Mouse (Mus musculus) MEL (cell line): Measurements from ENCODE around the gene Prdm5. TPM values are rescaled to one million over a fixed set of nuclear protein-coding genes. Genes with fewer than 3 reads are reported as not detected.

Source experiments
- DNase-seq: peaks from one replicate; pipeline ENCODE4 v3.0.0; 2011; ENCODE audit warnings: low read depth, low spot score
- H3K27ac ChIP-seq: 2 replicates; pipeline ENCODE4 v1.5.1; 2012; ENCODE audit warnings: low read depth, mild to moderate bottlenecking, control low read depth, low read length, moderate library complexity; ENCODE audit not compliant: control insufficient read depth
- H3K27me3 ChIP-seq, 2 experiments: fragments of 150-350 bp in 1 of 2; sonication (generic) in 1 of 2; 2 replicates each; pipeline ENCODE4 v1.6.1; 2012; ENCODE audit warnings: low read length in 2 of 2, mild to moderate bottlenecking in 2 of 2, improper control_type of control experiment in 1 of 2, moderate library complexity in 1 of 2; ENCODE audit not compliant: insufficient read depth in 2 of 2, control insufficient read depth in 1 of 2
- H3K36me3 ChIP-seq, 2 experiments: 2 replicates each; pipeline ENCODE4 v1.6.1; 2012 to 2014; ENCODE audit warnings: low read length in 2 of 2, improper control_type of control experiment in 1 of 2, inconsistent platforms in 1 of 2, mild to moderate bottlenecking in 1 of 2; ENCODE audit not compliant: insufficient read depth in 2 of 2, control insufficient read depth in 1 of 2
- H3K4me1 ChIP-seq, 2 experiments: fragments of 150-350 bp in 1 of 2; sonication (generic) in 1 of 2; 2 replicates each; pipeline ENCODE4 v1.6.1; 2012; ENCODE audit warnings: low read length in 2 of 2, improper control_type of control experiment in 1 of 2, mild to moderate bottlenecking in 1 of 2; ENCODE audit not compliant: insufficient read depth in 2 of 2, control insufficient read depth in 1 of 2
- H3K4me3 ChIP-seq, 2 experiments: fragments of 150-350 bp in 1 of 2; sonication (generic) in 1 of 2; 2 replicates each; pipeline ENCODE4 v1.5.1; 2012; ENCODE audit warnings: low read depth in 2 of 2, low read length in 2 of 2, mild to moderate bottlenecking in 2 of 2, moderate library complexity in 2 of 2, control low read depth in 1 of 2, improper control_type of control experiment in 1 of 2; ENCODE audit not compliant: control insufficient read depth in 1 of 2, insufficient read depth in 1 of 2
- H3K79me2 ChIP-seq: 2 replicates; pipeline ENCODE4 v1.6.1; 2012; ENCODE audit warnings: mild to moderate bottlenecking, low read length, moderate library complexity; ENCODE audit not compliant: control insufficient read depth, poor library complexity, insufficient read depth
- H3K9ac ChIP-seq: 2 replicates; pipeline ENCODE4 v1.6.1; 2012; ENCODE audit warnings: low read depth, mild to moderate bottlenecking, control low read depth, low read length, moderate library complexity; ENCODE audit not compliant: control insufficient read depth, poor library complexity, severe bottlenecking
- H3K9me3 ChIP-seq: fragments of 150-350 bp; sonication (generic); replicated peaks from 2 replicates; pipeline ENCODE4 v1.6.1; 2012; ENCODE audit warnings: mild to moderate bottlenecking, low read length, improper control_type of control experiment, moderate library complexity; ENCODE audit not compliant: insufficient read depth
- CHD1 ChIP-seq: IDR thresholded peaks from 2 replicates; pipeline ENCODE4 v1.6.1; 2012; ENCODE audit warnings: low read depth, mild to moderate bottlenecking, inconsistent platforms, low read length, improper control_type of control experiment
- ELF1 ChIP-seq: IDR thresholded peaks from 2 replicates; pipeline ENCODE4 v1.6.1; 2014; ENCODE audit warnings: low read depth, mild to moderate bottlenecking, inconsistent platforms, low read length, improper control_type of control experiment, moderate library complexity
- EP300 ChIP-seq, 2 experiments: IDR thresholded peaks; 2 replicates each; pipeline ENCODE4 v1.6.1; 2011; ENCODE audit warnings: improper control_type of control experiment in 2 of 2, low read length in 2 of 2, low read depth in 1 of 2, mild to moderate bottlenecking in 1 of 2
- ETS1 ChIP-seq: IDR thresholded peaks from 2 replicates; pipeline ENCODE4 v1.6.1; 2012; ENCODE audit warnings: low read depth, mild to moderate bottlenecking, inconsistent platforms, low read length, improper control_type of control experiment, moderate library complexity
- JUND ChIP-seq: IDR thresholded peaks from 2 replicates; pipeline ENCODE4 v1.6.1; 2011; ENCODE audit warnings: low read depth, mild to moderate bottlenecking, improper control_type of control experiment, low read length
- KAT2A ChIP-seq: conservative IDR thresholded peaks from 2 replicates; pipeline ENCODE4 v1.6.1; 2012; ENCODE audit warnings: low read depth, low read length, improper control_type of control experiment, inconsistent platforms
- MAFK ChIP-seq: IDR thresholded peaks from 2 replicates; pipeline ENCODE4 v1.6.1; 2011; ENCODE audit warnings: low read depth, mild to moderate bottlenecking, low read length, improper control_type of control experiment, borderline replicate concordance
- MAZ ChIP-seq: IDR thresholded peaks from 2 replicates; pipeline ENCODE4 v1.6.1; 2012; ENCODE audit warnings: low read depth, mild to moderate bottlenecking, inconsistent platforms, low read length, improper control_type of control experiment
- MEF2A ChIP-seq: IDR thresholded peaks from 2 replicates; pipeline ENCODE4 v1.6.1; 2014; ENCODE audit warnings: low read depth, mild to moderate bottlenecking, inconsistent platforms, low read length, improper control_type of control experiment; ENCODE audit not compliant: poor library complexity, insufficient replicate concordance, severe bottlenecking; ENCODE audit errors: extremely low read depth
- MXI1 ChIP-seq: IDR thresholded peaks from 2 replicates; pipeline ENCODE4 v1.6.1; 2011; ENCODE audit warnings: mild to moderate bottlenecking, low read depth, low read length, improper control_type of control experiment
- MYB ChIP-seq: IDR thresholded peaks from 2 replicates; pipeline ENCODE4 v1.6.1; 2011; ENCODE audit warnings: mild to moderate bottlenecking, low read depth, low read length, improper control_type of control experiment
- NELFE ChIP-seq: IDR thresholded peaks from 2 replicates; pipeline ENCODE4 v1.6.1; 2011; ENCODE audit warnings: low read depth, low read length, improper control_type of control experiment
- NRF1 ChIP-seq: IDR thresholded peaks from 2 replicates; pipeline ENCODE4 v1.6.1; 2014; ENCODE audit warnings: low read depth, mild to moderate bottlenecking, inconsistent platforms, low read length, improper control_type of control experiment, moderate library complexity; ENCODE audit not compliant: poor library complexity, insufficient read depth, severe bottlenecking
- POLR2AphosphoS2 ChIP-seq: IDR thresholded peaks from 2 replicates; pipeline ENCODE4 v1.6.1; 2011; ENCODE audit warnings: low read length, improper control_type of control experiment
- POLR2AphosphoS5 ChIP-seq: IDR thresholded peaks from 2 replicates; pipeline ENCODE4 v1.6.1; 2012; ENCODE audit warnings: low read depth, borderline replicate concordance, mild to moderate bottlenecking, inconsistent platforms, low read length, moderate library complexity, mixed read lengths
- RCOR1 ChIP-seq: IDR thresholded peaks from 2 replicates; pipeline ENCODE4 v1.6.1; 2012; ENCODE audit warnings: low read depth, mild to moderate bottlenecking, inconsistent platforms, low read length, improper control_type of control experiment
- SIN3A ChIP-seq: IDR thresholded peaks from 2 replicates; pipeline ENCODE4 v1.6.1; 2012; ENCODE audit warnings: low read length, improper control_type of control experiment, inconsistent platforms
- TBP ChIP-seq: IDR thresholded peaks from 2 replicates; pipeline ENCODE4 v1.8.0; 2011; ENCODE audit warnings: low read depth, low read length, improper control_type of control experiment
- UBTF ChIP-seq: IDR thresholded peaks from 2 replicates; pipeline ENCODE4 v1.6.1; 2012; ENCODE audit warnings: low read depth, mild to moderate bottlenecking, inconsistent platforms, low read length, improper control_type of control experiment, moderate library complexity, borderline replicate concordance; ENCODE audit not compliant: insufficient read depth
- ZC3H11A ChIP-seq: IDR thresholded peaks from 2 replicates; pipeline ENCODE4 v1.6.1; 2012; ENCODE audit warnings: low read depth, mild to moderate bottlenecking, inconsistent platforms, low read length, improper control_type of control experiment
- ZKSCAN1 ChIP-seq: IDR thresholded peaks from 2 replicates; pipeline ENCODE4 v1.6.1; 2012; ENCODE audit warnings: low read depth, mild to moderate bottlenecking, inconsistent platforms, low read length, improper control_type of control experiment, moderate library complexity
- ZMIZ1 ChIP-seq: IDR thresholded peaks from 2 replicates; pipeline ENCODE4 v1.6.1; 2012; ENCODE audit warnings: low read depth, mild to moderate bottlenecking, inconsistent platforms, low read length, improper control_type of control experiment, moderate library complexity
- polyA plus RNA-seq, 2 experiments: library from polyadenylated mRNA; stranded (reverse) in 1 of 2; unstranded in 1 of 2; fragments of >175 nt in 1 of 2; fragments of >200 nt in 1 of 2; gene quantifications; 2 replicates each; pipeline versions ENCODE4 v1.2.1 to v1.2.4; 2012; ENCODE audit warnings: low replicate concordance in 2 of 2, low read depth in 1 of 2; ENCODE audit not compliant: insufficient read length in 2 of 2, insufficient read depth in 1 of 2, missing spikeins in 1 of 2
- total RNA-seq: library from RNA; depleted of rRNA; stranded (reverse); fragments of 300-350 nt; gene quantifications from 2 replicates; pipeline ENCODE4 v1.2.3, GENCODE M21; 2012

The Prdm5 gene
- total and polyA plus RNA-seq, 3 experiments, result 0.04 TPM; not detected in 2

- no peak for DNase-seq
- no peak overlapping the region for H3K4me3 ChIP-seq
- H3K9me3 ChIP-seq, result no peaks in the 10 kb centered on the region
- no peak overlapping the region for H3K27ac ChIP-seq
- no peaks in the 10 kb centered on the region for H3K79me2 ChIP-seq
- no peaks in the 10 kb centered on the region for H3K4me1 ChIP-seq
- H3K27me3 ChIP-seq, result no peaks in the 10 kb centered on the region
- H3K36me3 ChIP-seq, result no peaks in the 10 kb centered on the region
- no peak overlapping the region for H3K9ac ChIP-seq
- TF ChIP-seq POLR2AphosphoS2 (no peak), JUND (no peak), SIN3A (no peak), ZKSCAN1 (no peak), TBP (no peak), NRF1 (no peak), ELF1 (no peak), MAFK (no peak), UBTF (no peak), ETS1 (no peak), ZC3H11A (no peak), MXI1 (no peak), CHD1 (no peak), MAZ (no peak)
Observed at GRCm38 (mm10) chr6:65933177-65933576, 154.4 kb downstream of the Prdm5 start.

GRCm38 (mm10) chr6:65935566-65936281 lies 156.9 kb downstream of the Prdm5 start:
- H3K79me2 ChIP-seq, result no peaks in the 10 kb centered on the region
- no peaks in the 10 kb centered on the region for H3K36me3 ChIP-seq
- no peak overlapping the region for H3K27ac ChIP-seq
- no peaks in the 10 kb centered on the region for H3K27me3 ChIP-seq
- H3K9ac ChIP-seq, result no peak overlapping the region
- H3K4me1 ChIP-seq, result no peaks in the 10 kb centered on the region
- no peaks in the 10 kb centered on the region for H3K9me3 ChIP-seq
- no peak for DNase-seq
- no peak for TF ChIP-seq NELFE
- H3K4me3 ChIP-seq, result no peak overlapping the region

GRCm38 (mm10) chr6:65950492-65950891 lies 171.7 kb downstream of the Prdm5 start:
- Histone ChIP-seq H3K79me2 (no peaks in the 10 kb centered on the region), H3K4me1 (no peaks in the 10 kb centered on the region), H3K36me3 (no peaks in the 10 kb centered on the region), H3K9me3 (no peaks in the 10 kb centered on the region), H3K27me3 (no peaks in the 10 kb centered on the region), H3K4me3 (no peak overlapping the region), H3K27ac (no peak overlapping the region), H3K9ac (no peak overlapping the region)
- no peak for DNase-seq
- TF ChIP-seq EP300 (IDR thresholded peaks at IDR 0.05; ENCODE audit: low read depth in 1 of 2, low read length in 2 of 2) (no peak), MYB (no peak), CHD1 (no peak), ETS1 (no peak), UBTF (no peak), POLR2AphosphoS5 (no peak), SIN3A (no peak), KAT2A (no peak), MEF2A (no peak), RCOR1 (no peak), ZMIZ1 (no peak)
